Mouse (Mus musculus) lung, embryonic 16.5 days (tissue): Measurements from ENCODE around the gene Spred2. TPM values are rescaled to one million over a fixed set of nuclear protein-coding genes. Genes with fewer than 3 reads are reported as not detected.

Source experiments
- ATAC-seq: fragments of 200-750 bp; cut with Nextera tagmentation; 2 replicates; pipeline ENCODE4 v1.8.0; 2017; ENCODE audit warnings: low read depth, mild to moderate bottlenecking, moderate library complexity
- H3K27ac ChIP-seq: fragments of 300-500 bp; sonication (generic); 2 replicates; pipeline ENCODE4 v1.5.1; 2014; ENCODE audit warnings: mild to moderate bottlenecking, control low read depth, low read length
- H3K27me3 ChIP-seq: fragments of 300-500 bp; sonication (generic); 2 replicates; pipeline ENCODE4 v1.6.1; 2014; ENCODE audit warnings: low read depth, low read length, mixed read lengths; ENCODE audit not compliant: control insufficient read depth, insufficient read depth
- H3K36me3 ChIP-seq: fragments of 300-500 bp; sonication (generic); 2 replicates; pipeline ENCODE4 v1.6.1; 2014; ENCODE audit warnings: low read length; ENCODE audit not compliant: control insufficient read depth, insufficient read depth
- H3K4me1 ChIP-seq: fragments of 300-500 bp; sonication (generic); replicated peaks from 2 replicates; pipeline ENCODE4 v1.6.1; 2014; ENCODE audit warnings: low read length, mixed read lengths; ENCODE audit not compliant: control insufficient read depth, insufficient read depth
- H3K4me2 ChIP-seq: fragments of 300-500 bp; sonication (generic); 2 replicates; pipeline ENCODE4 v1.6.1; 2014; ENCODE audit warnings: low read depth, low read length, control low read depth
- H3K4me3 ChIP-seq: fragments of 300-500 bp; sonication (generic); 2 replicates; pipeline ENCODE4 v1.5.1; 2014; ENCODE audit warnings: mild to moderate bottlenecking, low read length, control low read depth
- H3K9ac ChIP-seq: fragments of 300-500 bp; sonication (generic); 2 replicates; pipeline ENCODE4 v1.6.1; 2014; ENCODE audit warnings: low read length, control low read depth
- H3K9me3 ChIP-seq: fragments of 300-500 bp; sonication (generic); 2 replicates; pipeline ENCODE4 v1.6.1; 2016; ENCODE audit warnings: low read length; ENCODE audit not compliant: control insufficient read depth
- WGBS: fragments of 180-500 bp; shearing (Covaris S2); extraction: QIAGEN DNeasy Blood & Tissue Kit; methylation state at CpG from one replicate; pipeline ENCODE4 v1.1.7; 2014; 5-methylcytosine and 5-hydroxymethylcytosine counted together
- polyA plus RNA-seq: library from polyadenylated mRNA; unstranded; fragments of >200 nt; fragmentation: Nextera tagmentation; extraction: Ambion mirVana; gene quantifications from 2 replicates; pipeline ENCODE4 v1.2.1, GENCODE M21; 2015

The Spred2 gene
- polyA plus RNA-seq, 1 experiment from 2014 or later, result 5.7 TPM

GRCm38 (mm10) chr11:19991303-19991976 is 67.3 kb downstream of the Spred2 start:
- Histone ChIP-seq H3K4me2 (0 out of 2 replicates have a peak overlapping the region, but pooled peaks have one; percentile 7), H3K4me1 (peaks cover 40% of the 10 kb centered on the region), H3K36me3 (no peaks in the 10 kb centered on the region), H3K9me3 (no peaks in the 10 kb centered on the region), H3K27ac (peak overlapping the region; percentile 83), H3K4me3 (no peak overlapping the region), H3K9ac (no peak overlapping the region), H3K27me3 (no peaks in the 10 kb centered on the region)
- ATAC-seq, result peak; percentile 53
- 27% methylated on average over 12 of the region's 12 CpGs for WGBS

- WGBS, result 59% methylated on average over 12 of the region's 15 CpGs
Measured at GRCm38 (mm10) chr11:19992341-19993281, 68.4 kb downstream of the Spred2 start.

GRCm38 (mm10) chr11:19993753-19994152 is 69.6 kb downstream of the Spred2 start:
- Histone ChIP-seq H3K4me2 (no peak overlapping the region), H3K36me3 (no peaks in the 10 kb centered on the region), H3K4me3 (no peak overlapping the region), H3K9me3 (no peaks in the 10 kb centered on the region), H3K9ac (no peak overlapping the region), H3K27me3 (no peaks in the 10 kb centered on the region), H3K27ac (no peak overlapping the region), H3K4me1 (peaks cover 29% of the 10 kb centered on the region)
- no peak for ATAC-seq
- WGBS, result 30% methylated on average over 1 of the region's 1 CpGs

More at GRCm38 (mm10) chr11:19992341-19993281, 68.4 kb downstream of the Spred2 start:
- Histone ChIP-seq H3K4me1 (peaks cover 28% of the 10 kb centered on the region), H3K9ac (no peak overlapping the region), H3K9me3 (no peaks in the 10 kb centered on the region), H3K4me2 (no peak overlapping the region), H3K27ac (peak overlapping the region; percentile 83; the same call in 1 of the 2 replicates), H3K36me3 (no peaks in the 10 kb centered on the region), H3K4me3 (no peak overlapping the region), H3K27me3 (no peaks in the 10 kb centered on the region)
- ATAC-seq, result peak; percentile 51

GRCm38 (mm10) chr11:19994262-19994790 is 70.2 kb downstream of the Spred2 start:
- Histone ChIP-seq H3K9me3 (no peaks in the 10 kb centered on the region), H3K27ac (no peak overlapping the region), H3K27me3 (no peaks in the 10 kb centered on the region), H3K4me1 (peaks cover 29% of the 10 kb centered on the region), H3K4me2 (no peak overlapping the region), H3K36me3 (no peaks in the 10 kb centered on the region), H3K4me3 (no peak overlapping the region), H3K9ac (no peak overlapping the region)
- WGBS, result 87% methylated on average over 7 of the region's 7 CpGs
- ATAC-seq, result no peak

- Histone ChIP-seq H3K4me1 (peaks cover 6% of the 10 kb centered on the region), H3K9me3 (no peaks in the 10 kb centered on the region), H3K27me3 (no peaks in the 10 kb centered on the region), H3K36me3 (no peaks in the 10 kb centered on the region), H3K9ac (no peak overlapping the region), H3K4me3 (no peak overlapping the region), H3K4me2 (no peak overlapping the region), H3K27ac (no peak overlapping the region)
- 31% methylated on average over 18 of the region's 18 CpGs for WGBS
- peak; percentile 59; the same call in 1 of the 2 replicates for ATAC-seq
Measured at GRCm38 (mm10) chr11:19997940-19998339, 73.8 kb downstream of the Spred2 start.

GRCm38 (mm10) chr11:20002883-20003282 is 78.7 kb downstream of the Spred2 start:
- 75% methylated on average over 4 of the region's 4 CpGs for WGBS
- Histone ChIP-seq H3K27ac (no peak overlapping the region), H3K27me3 (no peaks in the 10 kb centered on the region), H3K9me3 (no peaks in the 10 kb centered on the region), H3K36me3 (peaks cover 8% of the 10 kb centered on the region; the same call in 1 of the 2 replicates), H3K4me3 (no peak overlapping the region), H3K9ac (no peak overlapping the region), H3K4me1 (peaks cover 3% of the 10 kb centered on the region; the same call in 1 of the 2 replicates), H3K4me2 (no peak overlapping the region)
- no peak for ATAC-seq

GRCm38 (mm10) chr11:20007701-20008100 is 83.5 kb downstream of the Spred2 start:
- Histone ChIP-seq H3K36me3 (peaks cover 17% of the 10 kb centered on the region; the same call in 1 of the 2 replicates), H3K9me3 (no peaks in the 10 kb centered on the region), H3K4me1 (no peaks in the 10 kb centered on the region), H3K9ac (no peak overlapping the region), H3K4me2 (no peak overlapping the region), H3K27me3 (no peaks in the 10 kb centered on the region), H3K27ac (no peak overlapping the region), H3K4me3 (no peak overlapping the region)
- 55% methylated on average over 6 of the region's 6 CpGs for WGBS
- ATAC-seq, result no peak

- ATAC-seq, result 0 out of 2 replicates have a peak, but pooled peaks have one; percentile 51
- no peak overlapping the region for H3K9ac ChIP-seq
- peaks cover 14% of the 10 kb centered on the region; the same call in 1 of the 2 replicates for H3K36me3 ChIP-seq
- no peak overlapping the region for H3K4me2 ChIP-seq
- 30% methylated on average over 16 of the region's 16 CpGs for WGBS
- H3K27ac ChIP-seq, result no peak overlapping the region
- H3K4me1 ChIP-seq, result no peaks in the 10 kb centered on the region
- H3K27me3 ChIP-seq, result no peaks in the 10 kb centered on the region
- H3K9me3 ChIP-seq, result no peaks in the 10 kb centered on the region
- H3K4me3 ChIP-seq, result no peak overlapping the region
Measured at GRCm38 (mm10) chr11:20011210-20011978, 87.2 kb downstream of the Spred2 start.
